Mouse (Mus musculus): ENCODE measurements at regions not wholly inside any gene's neighbourhood (a gene's known extent, or its start where the extent isn't known, plus 50 kb on each side); places are given as distances from the start of the nearest gene placed in this dataset.

DNA sequence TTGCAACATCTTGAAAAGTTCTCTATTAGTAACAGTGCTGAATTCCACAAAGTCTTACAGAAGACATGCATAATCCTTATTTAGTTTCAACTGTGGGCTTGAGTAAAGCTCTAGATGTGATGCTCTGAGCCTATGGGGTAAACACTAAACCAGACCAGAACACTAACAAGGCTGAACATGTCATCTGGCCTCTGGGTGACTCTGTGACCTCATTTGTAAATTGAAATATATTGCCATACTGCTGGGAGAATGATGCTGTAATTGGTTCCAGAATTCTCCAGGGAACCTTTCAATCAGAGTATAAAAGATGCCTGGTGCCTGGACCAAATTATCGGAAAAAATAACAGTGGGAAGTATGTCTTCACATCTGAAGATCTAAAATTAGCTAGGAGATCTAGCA is 309.9 kb upstream of the Megf9 start:
- DNase-seq (ENCODE audit: low spot score) (no peak), ATAC-seq (replicated peaks; ENCODE audit: low FRiP score) (no peak)

DNA sequence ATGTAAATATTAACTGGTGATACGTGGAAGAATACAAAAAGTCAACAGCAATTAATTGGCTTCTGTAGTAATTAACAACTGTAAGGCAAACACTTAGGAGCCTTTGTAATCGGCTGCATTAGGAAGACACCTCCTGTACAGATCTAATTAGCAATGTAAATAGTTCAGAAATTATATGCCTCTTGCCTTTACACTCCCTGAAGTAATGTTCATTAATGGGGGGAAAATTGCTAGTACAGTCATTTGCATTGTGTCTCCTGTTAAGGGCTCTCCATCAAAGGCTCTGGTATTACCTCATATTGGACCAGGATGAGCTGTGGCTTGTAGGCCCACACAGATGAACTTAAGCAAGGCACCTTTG is 276.1 kb upstream of the Megf9 start:
- 53% methylated on average over 2 of the region's 2 CpGs for WGBS
- no peaks in the 10 kb centered on the region for H3K27me3 ChIP-seq (ENCODE audit: control insufficient read depth, insufficient read depth, low read length)

More for the DNA sequence above, 309.9 kb upstream of the Megf9 start:
- Histone ChIP-seq H3K27me3 (ENCODE audit: control insufficient read depth, insufficient read depth, low read length) (no peaks in the 10 kb centered on the region), H3K4me2 (ENCODE audit: low read depth, low read length, severe bottlenecking) (no peak overlapping the region), H3K9me3 (ENCODE audit: control insufficient read depth, low read length) (no peaks in the 10 kb centered on the region), H3K4me3 (ENCODE audit: low read depth, low read length) (no peak overlapping the region), H3K36me3 (ENCODE audit: control insufficient read depth, insufficient read depth, low read length) (no peaks in the 10 kb centered on the region), H3K9ac (ENCODE audit: low read length) (no peak overlapping the region), H3K4me1 (replicated peaks; ENCODE audit: control insufficient read depth, insufficient read depth, low read length) (no peaks in the 10 kb centered on the region), H3K27ac (ENCODE audit: low read depth, low read length) (no peak overlapping the region)
- WGBS: 62% methylated on average over 1 of the region's 1 CpGs

DNA sequence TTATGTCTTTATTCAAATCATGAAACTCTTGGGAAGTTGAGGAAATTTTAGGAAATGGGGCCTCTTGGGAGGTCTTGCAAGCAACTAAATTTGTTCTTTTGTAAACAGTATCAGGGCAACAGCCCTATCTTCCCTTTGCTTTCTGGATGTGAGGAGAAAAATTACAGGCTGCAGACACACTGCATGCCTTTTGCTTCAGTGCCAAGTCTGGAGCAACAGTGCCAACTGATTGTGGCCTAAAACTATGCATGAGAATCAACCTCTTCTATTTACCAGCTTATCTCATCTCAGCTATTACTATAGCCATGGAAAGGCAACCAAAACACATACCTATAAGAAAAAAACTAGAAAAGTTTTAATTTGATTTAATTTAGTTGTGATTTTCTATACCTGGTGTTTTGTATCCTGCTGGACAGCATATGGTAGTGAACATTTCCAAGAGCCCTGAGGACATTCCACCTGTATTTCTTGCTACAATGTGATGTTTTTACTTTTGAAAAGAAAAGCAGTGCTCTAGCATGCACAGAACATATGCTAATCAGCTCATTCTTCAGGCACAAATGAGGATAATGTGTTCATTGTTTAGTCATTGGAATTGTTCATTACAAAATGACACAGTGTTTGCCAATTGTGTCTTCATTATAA is 275.6 kb upstream of the Megf9 start:
- no peak overlapping the region for H3K4me3 ChIP-seq (ENCODE audit: low read depth, low read length)
- H3K36me3 ChIP-seq (ENCODE audit: control insufficient read depth, insufficient read depth, low read length): no peaks in the 10 kb centered on the region
- H3K4me2 ChIP-seq (ENCODE audit: low read depth, low read length, severe bottlenecking): no peak overlapping the region
- H3K9me3 ChIP-seq (ENCODE audit: control insufficient read depth, low read length): no peaks in the 10 kb centered on the region
- DNase-seq (ENCODE audit: low spot score) (no peak), ATAC-seq (replicated peaks; ENCODE audit: low FRiP score) (peak; percentile 51)
- H3K27ac ChIP-seq (ENCODE audit: low read depth, low read length): no peak overlapping the region
- H3K27me3 ChIP-seq (ENCODE audit: control insufficient read depth, insufficient read depth, low read length): no peaks in the 10 kb centered on the region
- no peak overlapping the region for H3K9ac ChIP-seq (ENCODE audit: low read length)
- H3K4me1 ChIP-seq (replicated peaks; ENCODE audit: control insufficient read depth, insufficient read depth, low read length): no peaks in the 10 kb centered on the region

More for the DNA sequence above, 276.1 kb upstream of the Megf9 start:
- Histone ChIP-seq H3K9me3 (ENCODE audit: control insufficient read depth, low read length) (no peaks in the 10 kb centered on the region), H3K36me3 (ENCODE audit: control insufficient read depth, insufficient read depth, low read length) (no peaks in the 10 kb centered on the region), H3K4me2 (ENCODE audit: low read depth, low read length, severe bottlenecking) (no peak overlapping the region), H3K9ac (ENCODE audit: low read length) (no peak overlapping the region), H3K27ac (ENCODE audit: low read depth, low read length) (no peak overlapping the region), H3K4me1 (replicated peaks; ENCODE audit: control insufficient read depth, insufficient read depth, low read length) (no peaks in the 10 kb centered on the region), H3K4me3 (ENCODE audit: low read depth, low read length) (no peak overlapping the region)
- ATAC-seq (replicated peaks; ENCODE audit: low FRiP score) (peak; percentile 73), DNase-seq (ENCODE audit: low spot score) (no peak)

DNA sequence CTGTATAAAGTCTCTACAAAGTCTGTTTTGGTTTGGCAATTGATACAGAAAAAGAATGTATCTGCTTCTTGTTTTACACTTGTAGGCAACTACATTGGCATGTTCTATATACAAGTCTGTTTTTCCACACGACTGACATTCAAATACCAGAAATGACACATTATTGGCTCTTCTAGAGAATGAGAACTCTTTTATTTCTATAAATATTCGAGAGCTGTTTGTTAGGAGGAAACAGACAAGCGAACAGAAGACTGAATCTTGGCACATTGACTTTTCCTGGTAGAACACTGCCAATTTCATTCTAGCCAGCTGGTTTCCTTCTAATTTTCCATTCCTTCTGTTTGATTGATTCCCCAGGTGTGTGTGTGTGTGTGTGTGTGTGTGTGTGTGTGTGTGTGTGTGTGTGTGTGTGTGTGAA is 270.1 kb upstream of the Megf9 start:
- Histone ChIP-seq H3K4me1 (replicated peaks; ENCODE audit: control insufficient read depth, insufficient read depth, low read length) (no peaks in the 10 kb centered on the region), H3K27ac (ENCODE audit: low read depth, low read length) (no peak overlapping the region), H3K4me2 (ENCODE audit: low read depth, low read length, severe bottlenecking) (no peak overlapping the region), H3K9ac (ENCODE audit: low read length) (no peak overlapping the region), H3K9me3 (ENCODE audit: control insufficient read depth, low read length) (no peaks in the 10 kb centered on the region), H3K36me3 (ENCODE audit: control insufficient read depth, insufficient read depth, low read length) (no peaks in the 10 kb centered on the region), H3K4me3 (ENCODE audit: low read depth, low read length) (no peak overlapping the region), H3K27me3 (ENCODE audit: control insufficient read depth, insufficient read depth, low read length) (no peaks in the 10 kb centered on the region)
- DNase-seq (ENCODE audit: low spot score) (no peak), ATAC-seq (replicated peaks; ENCODE audit: low FRiP score) (no peak)
- 90% methylated on average over 3 of the region's 3 CpGs for WGBS

DNA sequence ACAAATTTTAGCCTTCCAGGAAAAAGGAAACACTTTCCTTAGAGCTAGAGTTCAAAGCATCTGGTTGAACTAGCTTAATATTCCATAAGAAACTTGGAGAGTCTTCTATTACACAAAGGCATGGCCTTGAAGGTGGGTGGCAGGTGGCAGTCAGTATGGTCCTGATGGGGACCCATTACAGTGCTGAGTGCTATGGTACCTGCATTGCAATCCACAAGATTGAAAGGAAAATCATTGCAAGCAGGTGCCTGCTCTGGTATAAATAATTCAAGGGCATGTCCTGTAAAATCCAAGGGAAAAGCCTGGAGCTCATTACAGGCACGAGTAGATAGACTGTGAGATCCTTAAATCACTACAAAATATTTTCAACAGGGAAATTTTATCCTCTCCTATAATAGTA is 263.7 kb upstream of the Megf9 start:
- 57% methylated on average over 1 of the region's 1 CpGs for WGBS
- no peak overlapping the region for H3K9ac ChIP-seq (ENCODE audit: low read length)
- H3K36me3 ChIP-seq (ENCODE audit: control insufficient read depth, insufficient read depth, low read length): no peaks in the 10 kb centered on the region
- DNase-seq (ENCODE audit: low spot score) (no peak), ATAC-seq (replicated peaks; ENCODE audit: low FRiP score) (no peak)
- H3K4me1 ChIP-seq (replicated peaks; ENCODE audit: control insufficient read depth, insufficient read depth, low read length): no peaks in the 10 kb centered on the region
- no peaks in the 10 kb centered on the region for H3K27me3 ChIP-seq (ENCODE audit: control insufficient read depth, insufficient read depth, low read length)
- no peak overlapping the region for H3K4me3 ChIP-seq (ENCODE audit: low read depth, low read length)
- H3K27ac ChIP-seq (ENCODE audit: low read depth, low read length): no peak overlapping the region
- H3K9me3 ChIP-seq (ENCODE audit: control insufficient read depth, low read length): no peaks in the 10 kb centered on the region
- no peak overlapping the region for H3K4me2 ChIP-seq (ENCODE audit: low read depth, low read length, severe bottlenecking)

DNA sequence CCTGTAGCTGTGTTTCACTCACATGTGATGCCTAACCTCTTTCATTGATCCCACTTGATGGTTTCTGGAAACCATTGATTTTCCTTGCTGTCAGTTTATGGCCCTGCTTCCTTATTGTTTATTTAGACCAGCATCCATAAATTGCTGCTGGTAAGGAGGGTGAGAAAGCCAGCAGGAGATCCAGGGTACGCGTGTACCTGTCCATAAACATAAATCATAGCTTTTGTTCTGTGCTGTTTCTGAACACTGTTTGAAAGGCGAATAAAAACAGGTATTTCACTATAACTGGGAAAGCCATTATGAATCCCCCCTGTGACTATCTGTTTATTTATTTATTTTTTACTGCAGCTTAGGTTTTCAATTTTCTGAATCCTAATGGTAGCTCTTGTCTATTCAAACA is 263.1 kb upstream of the Megf9 start:
- H3K27me3 ChIP-seq (ENCODE audit: control insufficient read depth, insufficient read depth, low read length): no peaks in the 10 kb centered on the region
- H3K9me3 ChIP-seq (ENCODE audit: control insufficient read depth, low read length): no peaks in the 10 kb centered on the region
- DNase-seq (ENCODE audit: low spot score) (no peak), ATAC-seq (replicated peaks; ENCODE audit: low FRiP score) (no peak)
- no peaks in the 10 kb centered on the region for H3K4me1 ChIP-seq (replicated peaks; ENCODE audit: control insufficient read depth, insufficient read depth, low read length)
- 85% methylated on average over 3 of the region's 3 CpGs for WGBS
- H3K4me3 ChIP-seq (ENCODE audit: low read depth, low read length): no peak overlapping the region
- no peak overlapping the region for H3K9ac ChIP-seq (ENCODE audit: low read length)
- no peak overlapping the region for H3K27ac ChIP-seq (ENCODE audit: low read depth, low read length)
- no peak overlapping the region for H3K4me2 ChIP-seq (ENCODE audit: low read depth, low read length, severe bottlenecking)
- no peaks in the 10 kb centered on the region for H3K36me3 ChIP-seq (ENCODE audit: control insufficient read depth, insufficient read depth, low read length)

DNA sequence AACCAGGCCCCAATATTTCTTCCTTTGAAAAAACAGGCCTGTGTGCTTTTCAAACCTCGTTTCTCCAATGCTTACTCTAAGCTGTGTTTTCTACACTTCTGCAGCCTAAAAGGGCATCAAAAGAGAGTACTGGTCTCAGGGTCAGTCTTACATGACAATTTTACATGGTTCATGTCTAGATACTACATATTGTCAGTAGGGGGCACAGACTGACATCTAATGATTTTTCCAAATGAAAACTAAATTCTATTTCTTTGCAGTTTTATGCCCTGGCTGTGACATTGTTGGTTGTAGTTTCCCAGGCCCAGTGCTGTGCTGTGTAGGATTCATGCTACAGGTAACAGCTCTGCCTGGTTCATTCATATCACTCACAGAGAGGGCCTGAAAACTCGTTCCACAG is 248.7 kb upstream of the Megf9 start:
- no peaks in the 10 kb centered on the region for H3K4me1 ChIP-seq (replicated peaks; ENCODE audit: control insufficient read depth, insufficient read depth, low read length)
- no peak overlapping the region for H3K4me3 ChIP-seq (ENCODE audit: low read depth, low read length)
- DNase-seq (ENCODE audit: low spot score): no peak
- no peaks in the 10 kb centered on the region for H3K9me3 ChIP-seq (ENCODE audit: control insufficient read depth, low read length)
- ATAC-seq (replicated peaks; ENCODE audit: low FRiP score): no peak
- 71% methylated on average over 2 of the region's 2 CpGs for WGBS
- H3K27ac ChIP-seq (ENCODE audit: low read depth, low read length): no peak overlapping the region
- H3K27me3 ChIP-seq (ENCODE audit: control insufficient read depth, insufficient read depth, low read length): no peaks in the 10 kb centered on the region
- H3K36me3 ChIP-seq (ENCODE audit: control insufficient read depth, insufficient read depth, low read length): no peaks in the 10 kb centered on the region
- H3K4me2 ChIP-seq (ENCODE audit: low read depth, low read length, severe bottlenecking): no peak overlapping the region
- H3K9ac ChIP-seq (ENCODE audit: low read length): no peak overlapping the region

DNA sequence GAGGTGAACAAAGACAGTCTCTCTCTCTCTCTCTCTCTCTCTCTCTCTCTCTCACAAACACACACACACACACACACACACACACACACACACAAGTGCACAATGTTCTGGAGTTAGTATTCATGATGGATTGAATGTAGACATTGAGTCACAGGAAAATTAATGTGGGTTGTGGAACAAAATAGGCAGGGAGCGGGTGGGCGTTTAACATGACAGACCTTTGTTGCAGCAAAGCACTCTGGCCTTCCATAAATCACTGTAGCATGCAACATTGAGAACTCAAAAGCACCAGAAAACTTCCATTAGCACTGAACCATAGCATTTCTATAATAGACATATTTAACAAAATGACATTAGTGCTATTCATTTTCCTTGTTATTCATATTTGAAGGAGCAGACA is 246.8 kb upstream of the Megf9 start:
- ATAC-seq (replicated peaks; ENCODE audit: low FRiP score): no peak
- WGBS: 89% methylated on average over 2 of the region's 2 CpGs
- DNase-seq (ENCODE audit: low spot score): no peak
- no peaks in the 10 kb centered on the region for H3K36me3 ChIP-seq (ENCODE audit: control insufficient read depth, insufficient read depth, low read length)
- no peak overlapping the region for H3K9ac ChIP-seq (ENCODE audit: low read length)
- no peak overlapping the region for H3K27ac ChIP-seq (ENCODE audit: low read depth, low read length)
- no peaks in the 10 kb centered on the region for H3K27me3 ChIP-seq (ENCODE audit: control insufficient read depth, insufficient read depth, low read length)
- H3K4me1 ChIP-seq (replicated peaks; ENCODE audit: control insufficient read depth, insufficient read depth, low read length): no peaks in the 10 kb centered on the region
- H3K9me3 ChIP-seq (ENCODE audit: control insufficient read depth, low read length): no peaks in the 10 kb centered on the region
- H3K4me2 ChIP-seq (ENCODE audit: low read depth, low read length, severe bottlenecking): no peak overlapping the region
- H3K4me3 ChIP-seq (ENCODE audit: low read depth, low read length): no peak overlapping the region

DNA sequence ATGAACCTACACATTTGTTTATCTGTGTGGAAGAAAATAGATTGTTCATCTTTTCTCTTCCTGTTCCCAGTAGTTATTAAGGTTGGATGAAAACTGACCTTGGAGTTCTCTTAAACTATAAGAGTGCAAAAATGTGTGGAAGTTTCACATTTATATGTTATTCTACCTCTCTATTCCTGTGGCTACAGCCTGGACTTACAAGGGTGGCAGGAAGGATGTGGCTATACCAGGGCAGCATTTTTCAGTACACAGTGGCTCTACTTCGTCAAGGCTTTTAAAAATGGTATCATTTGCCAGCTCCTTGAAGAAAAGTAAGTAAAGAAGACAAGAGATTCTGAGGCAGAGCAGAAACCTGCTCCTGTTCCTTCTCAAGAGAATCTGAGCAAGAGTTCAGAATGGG is 241.5 kb upstream of the Megf9 start:
- ATAC-seq (replicated peaks; ENCODE audit: low FRiP score): no peak
- H3K9ac ChIP-seq (ENCODE audit: low read length): no peak overlapping the region
- H3K4me1 ChIP-seq (replicated peaks; ENCODE audit: control insufficient read depth, insufficient read depth, low read length): no peaks in the 10 kb centered on the region
- H3K9me3 ChIP-seq (ENCODE audit: control insufficient read depth, low read length): no peaks in the 10 kb centered on the region
- H3K27ac ChIP-seq (ENCODE audit: low read depth, low read length): no peak overlapping the region
- no peaks in the 10 kb centered on the region for H3K27me3 ChIP-seq (ENCODE audit: control insufficient read depth, insufficient read depth, low read length)
- no peak overlapping the region for H3K4me2 ChIP-seq (ENCODE audit: low read depth, low read length, severe bottlenecking)
- DNase-seq (ENCODE audit: low spot score): no peak
- H3K36me3 ChIP-seq (ENCODE audit: control insufficient read depth, insufficient read depth, low read length): no peaks in the 10 kb centered on the region
- 77% methylated on average over 1 of the region's 1 CpGs for WGBS
- no peak overlapping the region for H3K4me3 ChIP-seq (ENCODE audit: low read depth, low read length)

Measured in forebrain, embryonic 11.5 days (tissue).